Mouse (Mus musculus): ENCODE results near the gene Dnmt3a.
A peak's percentile ranks its signal among the peaks of the same experiment; 100 is the strongest.
"Not testable (repeated sequence)": the region's sequence is repeated elsewhere in the genome, so short reads cannot be mapped to it uniquely, and the experiment has no call there.

Gene Dnmt3a

DNA sequence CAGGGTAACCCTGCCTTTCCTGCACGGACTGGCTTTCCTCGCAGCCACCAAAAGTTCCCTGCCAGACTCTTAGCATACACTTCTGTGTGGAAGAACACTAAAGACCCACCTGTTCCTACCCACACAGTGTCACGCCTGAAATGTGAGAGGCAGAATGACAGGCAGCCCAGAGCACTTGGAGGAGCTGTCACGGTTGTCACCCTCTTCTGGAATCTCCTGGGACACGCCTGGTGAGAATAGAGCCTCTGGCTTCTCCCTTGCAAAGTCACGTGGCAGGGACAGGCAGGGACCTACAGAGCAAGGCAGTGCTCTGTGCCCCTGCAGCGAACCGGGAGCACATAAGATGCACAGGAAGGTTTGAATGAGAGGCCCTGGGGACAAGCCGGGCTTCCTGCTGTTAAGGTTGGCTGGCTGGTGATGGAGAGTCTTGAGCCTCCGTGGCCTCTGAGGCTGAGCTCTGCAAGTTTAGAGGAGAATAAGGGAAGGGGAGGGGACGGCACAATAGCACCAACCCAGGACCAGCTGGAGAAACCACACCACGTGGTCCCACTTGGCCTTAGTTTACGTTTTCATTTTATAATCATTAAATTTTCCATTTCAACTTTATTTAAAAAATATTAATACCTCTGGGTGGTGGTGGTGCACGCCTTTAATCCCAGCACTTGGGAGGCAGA is 112.0 kb downstream of the Dnmt3a start:
- no peak for DNase-seq (ENCODE audit: low read depth, low spot score)

DNA sequence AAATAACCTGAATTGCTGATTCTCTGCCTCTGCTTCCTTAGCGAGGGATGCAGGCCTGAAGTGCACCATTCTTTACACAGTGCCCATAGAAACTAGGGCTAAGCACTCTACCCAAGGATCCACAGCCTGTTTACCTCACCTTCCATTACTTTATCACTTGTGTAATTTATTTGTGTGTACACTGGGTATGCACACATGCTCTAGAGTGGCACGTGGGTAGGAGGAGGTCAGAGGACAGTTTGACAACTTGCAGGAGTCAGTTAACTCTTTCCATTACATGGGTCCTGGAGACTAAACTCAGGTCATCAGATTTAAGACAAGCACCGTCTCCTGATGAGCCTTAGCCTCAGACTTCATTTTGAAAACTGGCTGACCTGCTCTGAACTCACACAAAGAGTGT is 112.8 kb downstream of the Dnmt3a start:
- DNase-seq (ENCODE audit: low read depth, low spot score) = no peak

DNA sequence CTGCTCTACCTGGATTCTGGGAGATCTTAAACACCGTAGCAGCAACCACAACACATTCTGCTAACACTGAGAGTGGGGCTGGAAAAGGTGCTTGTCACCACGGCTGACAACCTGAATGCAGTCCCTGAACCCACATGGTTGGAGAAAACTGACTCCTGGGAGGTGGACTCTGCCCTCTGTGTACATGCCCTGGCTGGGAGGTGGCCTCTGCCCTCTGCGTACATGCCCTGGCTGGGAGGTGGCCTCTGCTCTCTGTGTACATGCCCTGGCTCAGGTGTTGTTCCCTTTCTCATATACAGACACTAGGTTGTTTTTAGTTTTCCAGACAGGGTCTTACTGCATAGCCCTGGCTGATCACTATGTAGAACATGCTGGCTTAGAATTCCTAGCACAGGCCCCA is 113.6 kb downstream of the Dnmt3a start:
- no peak for DNase-seq (ENCODE audit: low read depth, low spot score)

DNA sequence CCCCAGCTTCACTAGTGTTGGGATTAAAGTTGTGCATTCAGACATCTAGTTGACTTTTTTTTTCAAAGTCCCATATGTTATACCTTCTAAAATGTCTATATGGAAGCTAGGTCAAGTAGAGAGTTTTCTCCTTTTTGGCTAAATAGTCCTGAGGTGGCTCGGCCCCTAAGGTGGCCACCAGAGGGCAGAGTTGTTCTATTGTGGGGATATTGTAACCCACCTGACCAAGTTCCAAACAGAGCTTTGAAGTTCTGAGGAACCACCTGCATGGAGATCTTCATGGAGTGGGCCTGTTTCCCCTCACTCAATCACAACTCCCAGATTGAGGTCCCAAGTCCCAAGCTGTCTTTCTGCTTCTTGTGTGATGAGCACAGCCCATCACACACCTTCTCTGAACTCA is 120.3 kb downstream of the Dnmt3a start:
- peak; percentile 62 for DNase-seq (ENCODE audit: low read depth, low spot score)

DNA sequence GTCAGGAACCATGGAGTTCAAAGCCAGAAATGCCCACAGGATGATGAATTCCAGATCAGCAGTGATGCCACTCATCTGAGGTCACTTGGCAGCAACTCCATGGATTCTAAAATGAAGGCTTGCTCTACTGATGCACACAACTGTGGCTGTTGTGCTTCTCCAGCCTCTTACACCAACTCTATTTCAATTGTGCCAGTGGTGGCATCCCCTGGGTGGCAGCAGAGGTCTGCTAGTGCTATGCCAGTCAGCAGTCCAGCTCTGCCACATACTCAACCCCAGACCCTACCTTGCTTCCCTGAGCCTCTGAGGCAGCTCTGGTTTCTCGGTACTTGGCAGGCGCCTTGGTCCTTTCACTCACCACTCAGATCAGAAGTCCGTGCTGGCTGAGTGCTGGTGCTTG is 123.0 kb downstream of the Dnmt3a start:
- no peak for DNase-seq (ENCODE audit: low read depth, low spot score)

DNA sequence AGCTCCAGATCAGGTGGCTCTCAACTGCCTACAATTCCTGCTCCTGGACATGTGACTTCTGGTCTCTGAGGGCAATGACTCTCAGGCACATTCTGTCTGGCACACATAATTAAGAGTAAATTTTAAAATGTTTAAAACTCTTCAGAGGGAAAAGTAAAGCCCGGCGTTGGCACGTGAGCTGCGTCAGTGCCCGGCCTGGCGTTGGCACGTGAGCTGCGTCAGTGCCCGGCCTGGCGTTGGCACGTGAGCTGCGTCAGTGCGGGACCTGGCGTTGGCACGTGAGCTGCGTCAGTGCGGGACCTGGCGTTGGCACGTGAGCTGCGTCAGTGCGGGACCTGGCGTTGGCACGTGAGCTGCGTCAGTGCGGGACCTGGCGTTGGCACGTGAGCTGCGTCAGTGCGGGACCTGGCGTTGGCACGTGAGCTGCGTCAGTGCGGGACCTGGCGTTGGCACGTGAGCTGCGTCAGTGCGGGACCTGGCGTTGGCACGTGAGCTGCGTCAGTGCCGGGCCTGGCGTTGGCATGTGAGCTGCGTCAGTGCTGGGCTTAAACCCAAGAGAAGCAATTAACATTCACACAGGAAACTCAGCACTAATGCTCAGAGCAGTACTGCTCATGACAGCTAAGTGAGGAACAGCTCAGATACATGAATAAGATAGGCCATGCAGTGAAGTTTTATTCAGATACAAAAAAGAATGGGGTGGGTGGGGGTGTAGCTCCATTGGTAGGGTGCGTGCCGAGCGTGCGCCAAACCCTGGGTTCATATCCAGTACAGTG is 124.5 kb downstream of the Dnmt3a start:
- not testable (repeated sequence) for DNase-seq (ENCODE audit: low read depth, low spot score)

DNA sequence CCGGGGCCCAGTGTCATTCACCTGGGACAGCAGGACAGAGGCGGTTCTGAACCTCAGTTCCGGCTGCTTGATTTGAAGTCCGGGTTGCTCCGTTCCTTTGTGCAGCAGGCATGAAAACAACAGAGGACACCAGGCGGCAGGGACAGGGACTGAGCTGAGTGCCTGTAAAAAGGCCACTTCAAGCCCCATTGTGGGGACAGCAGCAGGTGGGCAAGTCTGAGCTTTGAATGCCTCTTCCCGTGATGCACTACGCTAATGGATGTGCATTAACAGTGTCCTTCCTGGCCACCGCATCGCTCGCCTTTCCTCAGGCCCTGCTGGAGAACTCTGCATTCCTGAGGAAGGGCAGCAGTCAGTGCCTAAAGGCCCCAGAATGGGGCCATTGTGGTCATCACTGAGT is 136.2 kb downstream of the Dnmt3a start:
- DNase-seq (ENCODE audit: low read depth, low spot score) = no peak

DNA sequence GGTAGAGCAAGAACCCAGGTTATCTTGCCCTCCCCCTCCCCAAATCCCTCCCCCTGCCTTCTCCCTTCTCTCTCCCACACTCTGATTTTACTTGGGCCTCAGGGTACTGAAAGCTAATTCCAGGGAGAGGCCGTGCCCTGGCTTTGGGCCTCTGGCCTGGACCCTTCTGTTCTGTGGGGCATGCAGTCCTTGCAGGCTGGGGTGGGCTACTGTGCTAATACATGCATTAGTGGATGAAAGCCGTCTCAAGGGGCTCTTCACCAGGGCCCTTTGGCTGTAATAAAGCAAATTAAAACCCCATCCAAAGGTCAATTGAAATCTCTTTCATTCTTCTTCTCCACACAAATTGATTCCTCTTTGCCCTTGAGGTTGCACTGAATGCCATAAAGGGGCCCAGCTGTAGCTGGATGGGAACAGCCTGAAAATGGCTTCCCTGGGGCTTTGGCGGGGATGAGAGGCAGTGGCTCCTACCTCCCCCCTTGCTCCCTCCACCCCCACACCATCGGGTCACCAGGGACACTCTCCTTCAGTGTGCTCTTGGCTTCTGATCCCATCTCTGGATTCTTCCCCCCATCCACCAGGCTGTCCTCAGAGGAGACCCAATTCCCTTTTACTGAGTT is 138.8 kb downstream of the Dnmt3a start:
- no peak for DNase-seq (ENCODE audit: low read depth, low spot score)

DNA sequence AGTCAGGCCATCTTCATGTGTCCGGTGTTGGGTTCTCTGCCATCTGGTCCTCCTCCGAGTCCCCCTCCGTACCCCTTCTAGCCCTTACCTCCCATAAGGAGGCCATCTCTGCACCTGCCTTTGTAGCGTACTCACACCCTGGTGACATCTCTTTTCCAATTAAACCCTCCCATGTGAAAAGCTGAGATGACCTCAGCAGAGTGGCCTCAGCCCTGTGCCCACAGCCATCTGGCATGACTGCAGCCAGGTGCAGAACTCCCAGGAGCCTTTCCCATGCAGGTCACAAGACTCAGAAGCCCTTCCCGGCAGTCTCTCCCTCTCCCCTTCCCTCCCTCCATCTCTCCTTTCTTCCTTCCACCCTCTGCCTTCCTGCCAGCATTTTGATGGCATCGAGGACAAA is 141.7 kb downstream of the Dnmt3a start:
- no peak for DNase-seq (ENCODE audit: low read depth, low spot score)

DNA sequence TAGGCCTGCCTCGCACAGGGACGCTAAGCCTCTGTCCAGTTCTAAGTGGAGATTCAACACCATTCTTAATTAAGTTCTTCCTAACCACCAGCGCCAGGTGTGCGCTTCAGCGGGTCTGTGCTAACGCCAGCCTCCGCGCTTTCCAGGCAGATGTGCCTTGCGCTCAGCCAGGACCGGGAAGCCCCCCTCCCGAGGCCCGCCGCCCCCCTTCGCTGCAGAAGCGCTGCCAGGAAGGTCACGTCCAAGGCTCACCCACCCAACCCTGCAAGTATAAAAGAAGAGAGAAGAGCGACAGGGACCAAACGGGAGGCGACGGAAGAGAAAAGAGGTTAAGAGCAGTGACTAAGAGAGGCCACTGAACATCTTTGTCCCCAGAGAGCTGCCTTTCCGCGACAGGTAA is 148.8 kb downstream of the Dnmt3a start, which contains the start of gene Pomc:
Gene Pomc (plus strand): TSS at position 301 of the 400 bp plus-strand sequence.
- no peak for DNase-seq (ENCODE audit: low read depth, low spot score)

DNA sequence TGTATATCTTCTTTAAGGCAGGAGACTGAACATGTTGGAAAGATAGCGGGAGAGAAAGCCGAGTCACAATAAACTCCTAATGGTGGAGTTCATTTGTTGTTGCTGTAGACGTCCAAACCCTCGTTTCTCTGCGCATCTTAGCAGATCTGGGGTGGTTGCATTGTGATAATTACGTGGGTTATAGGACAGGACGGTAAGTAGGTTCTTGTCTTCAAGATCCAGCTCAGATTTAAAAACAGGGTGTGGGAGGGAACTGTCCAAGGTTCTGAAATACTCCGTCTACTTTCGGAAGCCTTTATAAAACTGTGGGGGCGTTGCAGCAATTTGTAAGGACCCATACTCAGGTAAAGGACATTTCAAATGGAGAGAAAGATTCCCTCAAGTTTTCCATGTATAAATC is 149.6 kb downstream of the Dnmt3a start:
- DNase-seq (ENCODE audit: low read depth, low spot score) = peak; percentile 78

DNA sequence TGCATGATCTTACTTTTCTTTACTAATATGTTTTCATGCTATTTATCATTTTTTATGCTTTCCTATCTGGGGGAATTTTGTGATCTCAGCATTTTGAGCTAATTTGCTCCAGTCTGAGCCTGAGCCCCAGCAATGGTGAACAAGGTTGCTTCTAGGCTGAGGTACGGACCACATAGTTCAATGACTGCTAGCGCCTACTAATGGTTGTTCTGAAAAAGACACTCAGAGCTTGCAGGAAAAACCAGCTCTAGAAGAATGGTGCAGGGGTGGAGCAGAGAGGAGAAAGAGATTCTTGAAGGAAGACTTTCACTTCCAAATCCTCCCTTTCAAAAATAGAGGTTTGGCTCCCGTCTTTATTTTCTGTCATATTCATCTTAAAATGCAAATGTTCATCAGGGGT is 150.5 kb downstream of the Dnmt3a start:
- DNase-seq (ENCODE audit: low read depth, low spot score) = peak; percentile 23

DNA sequence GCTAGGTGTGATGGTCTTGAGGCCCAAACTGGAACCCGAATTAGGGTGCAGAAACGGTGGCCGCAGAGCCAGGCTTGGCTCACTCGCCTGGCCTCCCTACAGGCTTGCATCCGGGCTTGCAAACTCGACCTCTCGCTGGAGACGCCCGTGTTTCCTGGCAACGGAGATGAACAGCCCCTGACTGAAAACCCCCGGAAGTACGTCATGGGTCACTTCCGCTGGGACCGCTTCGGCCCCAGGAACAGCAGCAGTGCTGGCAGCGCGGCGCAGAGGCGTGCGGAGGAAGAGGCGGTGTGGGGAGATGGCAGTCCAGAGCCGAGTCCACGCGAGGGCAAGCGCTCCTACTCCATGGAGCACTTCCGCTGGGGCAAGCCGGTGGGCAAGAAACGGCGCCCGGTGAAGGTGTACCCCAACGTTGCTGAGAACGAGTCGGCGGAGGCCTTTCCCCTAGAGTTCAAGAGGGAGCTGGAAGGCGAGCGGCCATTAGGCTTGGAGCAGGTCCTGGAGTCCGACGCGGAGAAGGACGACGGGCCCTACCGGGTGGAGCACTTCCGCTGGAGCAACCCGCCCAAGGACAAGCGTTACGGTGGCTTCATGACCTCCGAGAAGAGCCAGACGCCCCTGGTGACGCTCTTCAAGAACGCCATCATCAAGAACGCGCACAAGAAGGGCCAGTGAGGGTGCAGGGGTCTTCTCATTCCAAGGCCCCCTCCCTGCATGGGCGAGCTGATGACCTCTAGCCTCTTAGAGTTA is 154.2 kb downstream of the Dnmt3a start:
- peak; percentile 93 for DNase-seq (ENCODE audit: low read depth, low spot score)

DNA sequence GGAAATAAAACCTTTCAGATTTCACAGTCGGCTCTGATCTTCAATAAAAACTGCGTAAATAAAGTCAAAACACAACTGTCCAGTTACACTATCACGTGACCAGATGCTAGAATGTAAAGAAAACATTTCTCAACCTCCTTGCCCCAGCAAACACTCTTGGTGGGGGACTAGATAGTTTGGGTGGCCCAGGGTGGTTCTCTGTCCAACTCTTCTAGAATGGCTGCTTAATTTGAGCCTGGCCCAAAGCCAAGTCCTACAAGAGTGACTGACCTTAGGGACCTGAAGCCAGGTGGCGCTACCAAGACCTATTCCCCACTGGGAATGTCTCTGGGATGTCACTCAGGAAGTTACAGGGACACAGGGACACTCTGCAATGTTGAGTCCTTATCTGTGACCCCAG is 154.7 kb downstream of the Dnmt3a start:
- no peak for DNase-seq (ENCODE audit: low read depth, low spot score)
